Mouse (Mus musculus): ENCODE measurements around the gene Zfp691.

Gene Zfp691

DNA sequence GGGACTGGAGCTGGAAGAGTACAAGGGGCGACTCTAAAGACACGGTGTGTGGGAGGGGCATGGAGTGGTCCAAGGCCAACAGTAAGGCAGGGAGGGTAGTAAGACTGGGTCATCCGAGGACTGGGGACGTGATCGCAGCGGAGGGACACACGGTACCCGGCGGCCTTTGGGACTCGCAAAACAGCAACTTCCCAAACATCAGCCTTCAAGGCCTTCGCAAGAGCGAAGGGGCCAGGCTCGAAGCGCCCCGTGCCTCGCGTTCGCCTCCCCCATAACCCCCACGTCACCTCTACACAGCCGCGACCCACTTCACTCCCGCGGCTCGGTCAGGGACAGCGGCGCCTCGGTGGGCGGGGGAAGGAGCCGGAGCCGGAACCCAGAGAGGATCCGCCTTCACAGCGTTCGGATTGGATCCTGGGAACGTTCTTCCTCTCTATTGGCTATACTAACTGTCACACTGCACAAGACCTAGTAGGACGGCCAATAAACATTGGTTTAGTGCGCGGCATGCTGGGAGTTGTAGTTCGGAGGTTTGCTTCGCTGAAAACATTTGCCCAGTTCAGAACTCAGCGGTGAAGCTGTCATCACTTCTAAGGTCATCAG, at the start of gene Zfp691:
Gene Zfp691, minus strand, starts transcription at position 345 of the 603 bp plus-strand sequence.
- DNase-seq (ENCODE audit: low read depth, low spot score): peak; percentile 97

DNA sequence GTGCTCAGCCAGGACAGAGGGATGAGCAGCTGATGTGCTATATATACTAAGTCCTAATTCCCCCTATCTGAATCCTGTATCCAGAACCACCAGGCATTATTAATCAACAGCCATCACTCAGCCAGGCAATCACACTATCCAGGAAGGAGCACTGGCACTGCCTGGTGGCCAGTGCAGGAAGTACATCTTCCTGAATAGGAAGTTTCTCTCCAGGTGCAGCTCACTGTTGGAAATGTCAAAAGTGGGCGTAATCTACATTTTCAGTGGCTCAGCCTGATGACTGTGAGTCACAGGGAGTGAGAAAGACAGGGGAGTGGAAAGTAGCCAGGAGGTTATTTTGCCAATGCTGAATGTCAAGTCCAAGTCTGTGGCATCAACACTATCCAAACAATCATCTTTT, 49.7 kb upstream of the Zfp691 start:
- peak; percentile 90 for DNase-seq (ENCODE audit: low read depth, low spot score)

DNA sequence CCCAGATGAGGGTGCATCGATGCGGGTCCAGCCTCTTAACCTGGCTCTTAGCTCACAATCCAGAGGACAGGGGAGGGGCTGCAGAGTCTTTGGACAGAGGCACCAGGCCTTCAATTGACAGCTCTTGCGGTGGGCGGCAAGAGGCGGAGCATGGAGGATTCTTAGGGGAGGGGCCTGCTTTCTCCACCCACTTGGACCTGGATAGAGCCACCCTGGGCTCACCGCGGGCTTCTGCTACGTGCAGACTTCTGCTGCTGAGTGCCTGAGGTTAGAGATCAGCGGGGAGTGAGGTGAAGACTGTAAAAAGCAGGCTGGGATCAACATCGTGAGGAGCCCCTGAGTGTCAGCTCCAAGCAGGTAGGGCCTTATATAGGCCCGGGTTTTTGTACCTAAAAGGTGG, 44.2 kb upstream of the Zfp691 start, which contains the start of gene Tmem269:
Gene Tmem269, minus strand, starts transcription at position 49 of the 400 bp plus-strand sequence.
- DNase-seq (ENCODE audit: low read depth, low spot score): peak; percentile 75

DNA sequence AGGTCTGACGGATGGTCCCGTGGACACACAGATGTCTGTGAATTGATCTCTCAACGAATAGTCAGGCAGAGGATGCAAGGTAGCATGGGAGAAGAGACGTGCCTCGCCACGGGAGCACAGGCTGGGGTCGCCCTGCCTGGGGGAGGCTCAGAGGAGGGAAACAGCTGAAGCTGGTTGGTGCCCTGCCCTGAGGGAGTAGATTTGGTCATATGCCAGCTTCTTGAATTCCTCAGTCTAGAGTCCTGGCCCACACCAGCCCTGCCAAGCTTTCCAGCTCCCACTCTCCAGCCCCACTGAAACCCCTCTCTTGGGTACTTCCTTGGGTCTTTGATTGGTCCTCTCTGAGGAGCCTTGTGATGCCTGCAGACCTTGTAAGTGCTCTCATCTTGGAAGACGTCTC, 42.7 kb upstream of the Zfp691 start:
- no peak for DNase-seq (ENCODE audit: low read depth, low spot score)

DNA sequence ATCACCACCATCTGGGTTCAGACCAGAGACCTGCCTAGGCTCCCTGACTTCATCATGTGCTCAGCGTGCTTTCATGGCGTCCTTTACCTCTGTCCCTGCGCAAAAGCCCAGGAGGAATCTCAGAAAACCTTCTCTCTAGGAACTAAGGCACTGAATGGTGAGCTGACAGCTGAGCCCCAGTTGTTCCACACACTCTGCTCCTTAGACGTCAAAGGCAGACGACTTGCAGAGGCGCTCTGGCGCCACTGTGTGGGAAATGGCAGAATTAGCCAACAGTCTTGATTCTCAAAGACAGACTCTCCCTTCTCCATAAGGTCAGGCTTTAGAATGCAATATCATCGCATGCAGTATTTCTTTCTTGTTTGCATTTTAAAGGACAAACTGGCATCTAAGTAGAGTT, 30.7 kb upstream of the Zfp691 start:
- DNase-seq (ENCODE audit: low read depth, low spot score): peak; percentile 84

DNA sequence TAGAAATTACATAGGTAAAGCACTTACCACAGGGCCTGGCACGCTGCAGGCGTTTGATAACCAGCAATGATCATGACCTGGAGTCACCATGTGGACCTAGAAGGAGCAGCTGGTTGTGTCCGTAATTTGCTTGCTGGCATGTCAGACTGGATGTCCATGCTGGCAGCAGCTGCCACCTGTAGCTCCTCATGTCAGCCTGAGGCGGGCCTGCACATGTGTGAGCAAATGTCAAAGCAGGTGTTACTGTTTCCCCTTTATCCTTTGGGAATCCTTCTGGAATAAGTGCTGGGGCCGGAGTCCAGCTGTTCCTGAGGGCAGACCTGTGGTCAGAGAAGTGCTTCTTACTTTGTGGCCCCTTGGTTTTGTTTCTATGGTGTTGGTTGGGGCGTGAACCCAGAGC, 24.1 kb upstream of the Zfp691 start:
- DNase-seq (ENCODE audit: low read depth, low spot score): no peak

DNA sequence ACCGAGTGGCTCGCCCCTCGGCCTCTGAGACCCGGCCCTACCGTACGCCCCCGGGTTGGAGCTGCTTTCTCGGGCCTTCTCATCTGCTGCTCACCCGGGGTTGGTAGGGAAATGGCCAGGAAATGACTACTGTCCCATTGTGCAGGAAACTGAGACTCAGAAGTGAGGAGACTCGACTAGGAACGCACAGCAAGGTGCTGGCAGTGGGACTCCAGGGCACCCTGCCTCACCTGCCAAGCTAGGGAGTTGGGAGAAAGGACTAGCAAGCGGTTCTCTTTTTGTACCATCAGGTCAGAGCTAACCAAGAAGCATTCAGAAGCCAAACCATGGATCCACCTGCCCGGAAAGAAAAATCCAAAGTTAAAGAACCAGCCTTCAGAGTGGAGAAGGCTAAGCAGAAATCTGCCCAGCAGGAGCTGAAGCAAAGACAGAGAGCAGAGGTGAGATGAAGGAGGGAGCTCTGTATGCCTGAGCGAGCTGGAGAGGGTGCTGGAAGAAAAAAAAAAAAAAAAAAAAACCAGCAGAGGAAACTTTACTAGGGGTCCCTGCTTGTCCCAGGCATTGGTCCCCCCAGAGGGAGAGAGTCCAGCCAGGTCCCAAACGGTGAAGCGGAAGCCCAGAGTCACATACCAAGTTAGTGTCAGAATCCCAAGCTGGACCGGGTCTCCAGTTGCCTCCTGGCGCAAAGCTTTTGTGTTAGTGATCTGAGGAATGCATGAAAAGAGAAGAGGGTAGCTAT, 21.8 kb upstream of the Zfp691 start:
- no peak for DNase-seq (ENCODE audit: low read depth, low spot score)

DNA sequence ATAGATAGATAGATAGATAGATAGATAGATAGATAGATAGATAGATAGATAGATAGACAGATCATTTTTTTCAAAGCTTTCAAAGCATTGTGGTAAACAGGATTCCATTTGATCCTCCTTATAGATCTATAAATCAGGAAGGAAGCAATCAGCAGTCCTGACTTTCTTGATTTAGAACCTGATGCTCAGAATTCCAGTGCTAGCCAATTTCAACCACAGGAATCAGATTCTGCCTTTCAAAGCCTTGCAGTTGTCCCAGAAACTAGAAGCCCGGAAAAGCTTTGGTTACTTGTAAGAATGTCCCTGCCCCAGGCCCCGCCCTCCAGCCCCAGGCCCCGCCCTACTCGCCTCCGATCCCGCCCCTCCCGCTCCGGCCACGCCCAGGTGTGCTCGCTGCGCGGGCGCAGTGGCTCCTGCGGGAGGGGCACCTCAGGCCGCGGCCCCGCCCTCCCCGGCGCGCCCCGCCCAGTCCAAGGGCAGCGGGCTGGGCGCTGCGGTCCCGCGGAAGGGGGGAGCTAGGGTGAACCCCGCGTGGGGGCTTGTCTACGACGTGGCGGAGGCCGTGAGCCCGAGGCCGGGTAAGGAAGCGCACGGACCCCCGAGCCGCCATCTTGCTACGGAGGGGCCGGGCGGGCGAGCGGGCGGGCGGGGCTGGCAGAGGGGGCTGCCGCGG, 21.1 kb upstream of the Zfp691 start, which contains the start of gene Svbp:
Gene Svbp, plus strand, starts transcription at position 398 of the 673 bp plus-strand sequence.
- peak; percentile 92 for DNase-seq (ENCODE audit: low read depth, low spot score)

DNA sequence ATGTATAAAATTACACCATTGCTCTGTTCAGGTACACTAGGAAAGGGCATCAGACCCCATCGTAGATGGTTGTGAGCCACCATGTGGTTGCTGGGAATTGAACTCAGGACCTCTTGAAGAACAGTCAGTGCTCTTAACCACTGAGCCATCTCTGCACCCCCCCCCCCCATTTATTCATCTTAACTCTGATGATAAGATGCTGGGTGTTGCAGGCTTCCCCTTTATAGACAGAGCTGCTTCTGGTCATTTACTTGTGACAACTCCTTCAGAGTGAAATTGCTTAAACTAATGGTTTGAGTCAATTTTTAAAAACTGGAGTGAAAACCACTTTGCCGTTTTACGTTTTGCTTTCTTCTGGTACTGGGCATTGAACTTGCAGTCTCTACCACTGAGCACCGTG, 18.8 kb upstream of the Zfp691 start:
- DNase-seq (ENCODE audit: low read depth, low spot score): no peak

DNA sequence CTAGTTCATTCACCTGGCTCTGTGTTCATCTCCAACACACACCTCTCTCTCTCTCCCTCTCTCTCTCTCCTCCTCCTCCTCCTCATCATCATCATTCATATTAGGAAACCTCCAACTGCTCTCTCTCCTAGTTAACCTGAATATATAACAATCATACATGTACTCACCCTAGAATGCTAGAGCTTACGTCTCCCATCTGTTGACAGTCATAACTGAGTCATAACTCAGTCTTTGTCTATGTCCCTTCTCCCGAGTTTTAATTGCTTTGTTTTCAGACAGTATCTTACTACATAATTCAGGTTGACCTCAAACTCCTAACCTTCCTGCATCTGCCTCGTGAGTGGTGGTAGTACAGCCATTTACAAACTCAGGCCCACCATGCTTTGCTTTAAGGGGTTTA, 17.3 kb upstream of the Zfp691 start:
- DNase-seq (ENCODE audit: low read depth, low spot score): no peak

DNA sequence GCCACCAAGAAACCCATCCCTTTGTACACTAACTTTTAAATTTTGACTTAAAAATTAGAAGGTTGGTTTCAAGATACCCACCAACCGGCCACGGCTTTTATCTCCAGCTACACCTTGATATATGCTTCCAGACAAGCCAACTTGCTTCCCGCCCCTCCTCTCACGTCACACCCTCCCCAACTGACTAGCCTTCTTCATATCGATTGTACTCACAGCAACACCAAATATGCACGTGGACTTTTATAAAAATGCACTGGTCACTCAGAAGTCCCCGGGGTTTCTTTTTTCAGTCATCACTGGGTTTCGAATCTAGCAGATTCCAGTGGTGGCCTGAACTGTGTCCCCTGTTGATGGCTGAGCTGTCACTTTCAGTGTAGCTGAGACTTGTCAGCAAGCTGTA, 16.6 kb upstream of the Zfp691 start:
- DNase-seq (ENCODE audit: low read depth, low spot score): no peak

DNA sequence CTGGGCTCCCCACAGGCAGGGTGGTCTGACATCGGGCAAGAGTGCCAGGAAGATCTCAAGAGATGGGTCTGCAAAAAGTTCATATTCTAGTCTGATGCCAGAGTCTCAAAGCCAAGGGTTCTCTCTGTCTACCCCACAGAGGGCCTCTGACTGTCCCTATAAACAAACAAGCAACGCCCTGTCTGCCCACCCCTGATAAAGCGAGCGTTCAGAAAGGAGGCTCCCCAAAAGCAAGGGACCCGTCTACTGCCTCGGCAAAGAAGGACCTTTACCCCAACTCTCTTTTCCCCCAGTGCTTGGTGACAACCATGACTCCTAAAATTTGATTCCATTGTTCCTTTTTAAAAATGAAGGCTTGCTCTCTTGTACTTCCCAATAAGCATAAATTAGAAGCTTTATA, 15.9 kb upstream of the Zfp691 start, which contains the start of gene Ermap:
Gene Ermap, minus strand, starts transcription at position 148 of the 400 bp plus-strand sequence.
- no peak for DNase-seq (ENCODE audit: low read depth, low spot score)

DNA sequence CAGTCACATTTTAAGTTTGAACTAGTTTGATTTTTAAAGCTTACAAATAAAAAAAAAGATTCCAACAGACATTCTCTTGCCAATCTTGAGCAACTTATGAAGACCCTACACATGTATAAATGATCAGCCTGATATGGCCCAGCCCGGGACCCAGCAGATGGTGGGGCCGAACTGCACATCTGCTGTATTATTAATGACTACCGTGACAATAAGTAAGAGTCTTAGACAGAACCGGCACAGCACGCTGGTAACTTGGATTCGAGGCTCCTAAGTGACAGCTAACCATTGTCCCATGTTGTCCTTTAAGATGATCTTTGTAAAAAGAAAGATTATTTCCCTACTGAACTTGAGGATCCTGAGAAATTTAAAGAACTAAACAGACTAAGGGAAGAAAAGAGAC, 15.4 kb upstream of the Zfp691 start:
- DNase-seq (ENCODE audit: low read depth, low spot score): no peak

DNA sequence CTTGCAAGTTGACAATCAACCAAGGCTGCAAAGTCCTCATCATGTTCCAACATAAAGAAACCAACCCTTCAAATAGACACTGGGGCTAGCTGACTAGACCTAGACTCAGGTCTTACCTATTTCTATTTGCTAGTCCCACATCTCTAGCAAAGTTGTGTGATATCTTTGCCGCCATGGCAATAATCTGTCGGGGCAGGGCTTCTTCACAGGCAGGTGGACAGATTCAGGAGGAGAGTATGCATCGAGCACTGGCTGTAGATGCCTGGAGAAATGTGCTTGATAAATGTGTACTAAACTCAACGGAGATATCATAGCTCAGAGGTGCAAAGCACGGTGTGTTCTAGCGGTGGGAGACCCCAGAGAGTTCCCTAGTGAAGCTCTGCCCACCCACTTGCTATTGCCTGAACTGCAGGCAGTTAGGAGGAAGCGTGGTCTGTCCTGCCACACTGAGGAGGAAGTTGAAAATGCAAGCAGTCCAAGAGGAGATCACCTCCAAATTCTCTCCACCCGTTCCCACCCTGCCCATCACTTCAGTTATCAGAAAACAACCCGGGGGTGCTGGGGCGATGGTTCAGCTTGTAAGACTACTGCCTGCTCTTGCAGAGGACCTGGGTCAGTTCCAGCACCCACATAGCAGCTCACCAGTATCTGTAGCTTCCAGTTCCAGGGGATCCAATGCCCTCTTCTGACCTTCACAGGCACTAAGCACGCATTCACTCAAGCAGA, 14.2 kb upstream of the Zfp691 start:
- DNase-seq (ENCODE audit: low read depth, low spot score): no peak

DNA sequence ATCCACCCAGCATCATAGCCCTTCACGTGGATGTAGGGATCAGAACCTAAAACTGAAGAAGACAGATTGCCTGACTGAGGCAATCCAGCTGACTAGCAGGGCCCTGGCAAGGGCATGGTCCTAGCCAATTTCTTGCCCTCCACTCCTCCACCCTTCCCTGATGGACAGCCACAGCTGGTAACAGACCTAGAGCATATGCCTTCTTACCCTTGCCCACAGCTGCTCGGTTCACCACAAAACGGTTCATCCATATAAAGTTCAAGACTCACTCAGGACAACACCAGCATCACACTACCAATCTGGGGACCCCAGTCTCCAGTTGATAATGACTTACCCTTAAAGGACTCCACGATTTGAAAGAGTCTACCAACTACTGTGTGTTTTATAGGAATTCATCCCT, 11.8 kb upstream of the Zfp691 start:
- DNase-seq (ENCODE audit: low read depth, low spot score): no peak

DNA sequence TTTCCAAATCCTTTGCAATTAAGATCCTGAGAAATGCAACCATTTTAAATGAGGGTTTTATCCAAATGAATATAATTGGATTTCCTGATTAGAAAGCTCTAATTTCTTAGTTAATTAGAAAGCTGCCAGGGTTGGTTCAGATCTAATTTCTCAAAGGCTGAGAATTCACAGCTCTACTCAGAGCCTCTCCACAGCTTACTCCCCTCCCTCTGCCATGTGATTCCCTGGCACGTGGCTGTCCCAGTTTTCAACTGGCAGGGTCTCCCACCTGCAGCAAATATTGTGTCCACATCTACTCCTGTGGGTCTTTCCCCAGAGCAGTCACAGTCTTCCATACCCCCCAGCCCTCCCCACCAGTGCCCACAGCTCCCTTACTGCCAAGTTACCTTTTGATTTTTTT, 9.5 kb upstream of the Zfp691 start:
- DNase-seq (ENCODE audit: low read depth, low spot score): no peak

DNA sequence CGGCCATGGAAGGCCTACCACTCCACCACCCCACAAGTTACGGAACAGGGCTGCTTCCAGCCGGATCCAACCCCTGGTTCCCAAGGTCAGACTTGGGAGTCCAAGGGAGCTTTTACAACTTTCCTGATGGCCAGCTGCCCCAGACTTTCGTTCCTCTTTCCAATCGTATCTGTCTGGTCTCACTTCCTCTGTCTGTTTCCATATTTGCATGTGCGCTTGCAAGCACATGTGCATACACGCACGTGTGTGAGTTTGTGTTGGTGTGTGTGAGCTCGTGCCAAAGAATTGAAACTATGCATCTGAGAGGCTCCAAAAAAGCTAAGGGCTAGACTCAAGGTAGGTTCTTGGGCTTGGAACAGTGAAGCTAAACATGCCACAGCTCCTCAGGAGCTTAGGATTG, 7.5 kb upstream of the Zfp691 start:
- no peak for DNase-seq (ENCODE audit: low read depth, low spot score)

DNA sequence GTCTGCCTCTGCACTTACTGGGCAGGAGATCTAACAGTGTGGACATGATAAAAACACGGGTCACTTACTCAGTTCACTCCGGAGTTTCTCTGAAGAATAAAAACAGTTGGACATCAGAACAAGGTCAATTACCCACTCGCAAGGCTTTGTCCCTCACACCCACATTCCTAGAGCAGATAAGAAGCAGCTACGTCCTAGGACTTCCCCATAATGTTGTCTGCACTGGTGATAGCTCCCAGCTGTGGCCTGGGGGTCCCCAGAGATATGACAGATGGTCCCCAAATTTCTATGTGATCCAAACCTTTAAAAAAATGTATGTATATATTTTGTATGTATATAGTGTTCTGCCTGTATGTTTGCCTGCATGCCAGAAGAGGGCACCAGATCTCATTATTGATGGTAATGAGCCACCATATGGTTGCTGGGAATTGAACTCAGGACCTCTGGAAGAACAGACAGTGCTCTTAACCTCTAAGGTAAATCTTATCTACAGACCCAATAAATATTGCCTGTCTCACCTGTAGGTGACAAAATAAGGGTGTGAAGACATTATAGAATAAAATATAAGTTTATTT, 6.2 kb upstream of the Zfp691 start:
- peak; percentile 30 for DNase-seq (ENCODE audit: low read depth, low spot score)

DNA sequence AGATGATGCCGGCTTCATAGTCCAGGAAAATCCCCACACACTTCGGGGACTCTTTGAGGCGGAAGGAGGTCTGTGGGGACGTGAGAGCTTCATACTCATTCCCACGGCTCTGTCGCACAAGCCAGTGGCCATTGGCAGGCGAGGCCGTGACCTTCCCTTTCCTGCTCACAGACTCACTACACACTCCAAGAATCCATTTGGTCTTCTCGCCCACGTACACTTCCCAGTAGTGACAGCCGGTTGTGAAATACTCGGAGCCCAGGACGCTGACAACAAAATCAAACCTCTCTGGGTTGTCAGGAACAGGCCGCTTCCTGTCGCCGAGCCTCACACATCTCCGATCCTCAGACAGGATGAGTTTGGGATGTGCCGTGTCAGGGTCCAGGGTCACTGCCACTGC, 4.3 kb upstream of the Zfp691 start:
- DNase-seq (ENCODE audit: low read depth, low spot score): no peak

DNA sequence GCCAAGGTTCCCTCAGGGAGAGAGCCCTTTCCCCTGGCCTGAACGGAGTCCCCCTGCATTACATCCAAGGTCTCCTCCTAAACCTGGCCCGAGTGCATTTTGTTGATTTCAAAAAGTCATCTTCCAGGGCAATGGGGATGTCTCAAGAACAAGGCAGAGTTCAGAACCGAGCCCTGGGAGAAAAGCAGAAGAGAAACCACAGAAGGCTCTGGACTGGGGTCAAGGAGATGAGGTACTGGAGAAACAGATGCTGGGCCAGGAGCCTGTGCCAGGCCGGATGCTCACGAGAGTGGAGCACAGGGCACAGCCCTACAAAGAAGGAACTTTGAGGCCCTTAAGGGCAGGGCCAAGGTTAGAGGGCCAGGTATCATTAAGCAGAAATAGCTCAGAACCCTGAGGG, 3.7 kb upstream of the Zfp691 start:
- DNase-seq (ENCODE audit: low read depth, low spot score): no peak

DNA sequence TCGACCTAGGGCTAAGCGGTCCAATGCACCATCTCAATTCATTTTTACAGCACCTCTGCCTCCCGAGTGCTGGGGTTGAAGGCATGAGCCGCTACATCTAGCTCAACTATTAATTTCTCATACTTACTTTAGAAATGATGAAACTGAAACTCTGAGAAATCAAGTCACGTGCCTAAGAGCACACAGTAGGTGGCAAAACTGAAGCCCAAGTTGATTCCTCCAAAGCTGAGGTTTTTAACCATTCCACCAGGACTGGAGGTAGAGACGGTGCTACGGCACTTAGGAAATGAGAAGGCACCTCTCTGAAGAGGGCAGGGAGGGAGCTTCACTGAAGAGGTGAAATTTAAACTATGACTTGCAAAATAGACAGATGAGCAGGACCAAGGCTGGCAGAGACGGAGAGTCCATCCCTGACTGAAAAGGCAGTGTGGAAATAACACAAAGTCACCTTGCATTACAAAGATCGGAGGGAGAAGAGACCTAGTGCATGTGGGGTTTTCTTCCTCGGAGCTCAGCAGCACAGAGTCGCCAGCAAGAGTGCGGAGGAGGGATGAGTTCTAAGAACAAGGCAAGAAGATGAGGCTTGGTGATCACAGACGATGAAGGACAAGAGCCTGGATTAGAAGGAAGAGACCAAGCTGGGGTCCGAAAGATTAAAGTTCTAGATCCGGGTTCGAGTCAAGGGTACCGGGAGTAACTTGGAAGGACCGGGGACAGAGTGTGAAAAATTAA, 910 bp downstream of the Zfp691 start:
- peak; percentile 25 for DNase-seq (ENCODE audit: low read depth, low spot score)

Measured in ZHBTc4 (cell line).